Mouse (Mus musculus) lung, postnatal 36 days (tissue): ENCODE measurements around the gene Kif5c.

Experiments used
- DNase-seq: peaks from one replicate; pipeline ENCODE4 v3.0.0; 2022; ENCODE audit warnings: mixed read lengths

The Kif5c gene

GRCm38 (mm10) chr2:49672501-49672874 is 53.4 kb downstream of the Kif5c start:
- no peak for DNase-seq

GRCm38 (mm10) chr2:49676020-49676419 is 56.9 kb downstream of the Kif5c start:
- DNase-seq, result no peak

- no peak for DNase-seq
These were observed 59.3 kb downstream of the Kif5c start for GRCm38 (mm10) chr2:49678386-49678785.

- no peak for DNase-seq
These were observed 60.3 kb downstream of the Kif5c start for GRCm38 (mm10) chr2:49679135-49679964.

- DNase-seq, result no peak
These were observed 63.7 kb downstream of the Kif5c start for GRCm38 (mm10) chr2:49682754-49683153.

GRCm38 (mm10) chr2:49684808-49685207 is 65.7 kb downstream of the Kif5c start:
- DNase-seq, result no peak

GRCm38 (mm10) chr2:49690421-49690826 is 71.3 kb downstream of the Kif5c start:
- no peak for DNase-seq

- no peak for DNase-seq
These were observed 72.3 kb downstream of the Kif5c start for GRCm38 (mm10) chr2:49691441-49691840.

- no peak for DNase-seq
These were observed 75.6 kb downstream of the Kif5c start for GRCm38 (mm10) chr2:49694727-49695126.

- no peak for DNase-seq
These were observed 76.4 kb downstream of the Kif5c start for GRCm38 (mm10) chr2:49695461-49695860.

- no peak for DNase-seq
These were observed 79.8 kb downstream of the Kif5c start for GRCm38 (mm10) chr2:49698851-49699250.

GRCm38 (mm10) chr2:49700176-49700971 is 81.3 kb downstream of the Kif5c start:
- DNase-seq, result peak; percentile 13

- no peak for DNase-seq
These were observed 91.1 kb downstream of the Kif5c start for GRCm38 (mm10) chr2:49710223-49710622.

- DNase-seq, result no peak
These were observed 92.6 kb downstream of the Kif5c start for GRCm38 (mm10) chr2:49711693-49712092.

GRCm38 (mm10) chr2:49712336-49712887 is 93.3 kb downstream of the Kif5c start:
- DNase-seq, result no peak

- no peak for DNase-seq
These were observed 97.4 kb downstream of the Kif5c start for GRCm38 (mm10) chr2:49716490-49716889.

GRCm38 (mm10) chr2:49717437-49718116 is 98.5 kb downstream of the Kif5c start:
- no peak for DNase-seq

- no peak for DNase-seq
These were observed 99.4 kb downstream of the Kif5c start for GRCm38 (mm10) chr2:49718492-49718891.

- DNase-seq, result no peak
These were observed 100.1 kb downstream of the Kif5c start for GRCm38 (mm10) chr2:49718935-49719850.

GRCm38 (mm10) chr2:49719854-49720253 is 100.8 kb downstream of the Kif5c start:
- no peak for DNase-seq

- no peak for DNase-seq
These were observed 101.2 kb downstream of the Kif5c start for GRCm38 (mm10) chr2:49720343-49720742.

GRCm38 (mm10) chr2:49722331-49722730 is 103.2 kb downstream of the Kif5c start:
- DNase-seq, result no peak
